Mouse (Mus musculus): ENCODE data around the gene Olfr513. TPM values are rescaled to one million over a fixed set of nuclear protein-coding genes. Genes with fewer than 3 reads are reported as not detected.

Olfr513 gene
- polyA plus RNA-seq (2017; shearing (Covaris generic)): not detected

GRCm38 (mm10) chr7:108750673-108751072 lies at the start of gene Olfr513:
Gene Olfr513, plus strand, starts transcription at chr7:108750973.

GRCm38 (mm10) chr7:108713020-108713419 lies 37.8 kb upstream of the Olfr513 start, which contains the start of gene Olfr512:
Gene Olfr512, plus strand, starts transcription at chr7:108713320.

Other genes starting within 250 kb of the Olfr513 start
- gene Olfr502, start 225.9 kb upstream of the Olfr513 start, polyA plus RNA-seq (2017; shearing (Covaris generic)): not detected
- not detected for gene Olfr503, start 206.4 kb upstream of the Olfr513 start, polyA plus RNA-seq (2017; shearing (Covaris generic))
- not detected for gene Olfr504, start 185.2 kb upstream of the Olfr513 start, polyA plus RNA-seq (2017; shearing (Covaris generic))
- gene Olfr506, start 140.2 kb upstream of the Olfr513 start, polyA plus RNA-seq (2017; shearing (Covaris generic)): not detected
- gene Olfr507, start 129.2 kb upstream of the Olfr513 start, polyA plus RNA-seq (2017; shearing (Covaris generic)): not detected
- not detected for gene Olfr508, start 121.0 kb upstream of the Olfr513 start, polyA plus RNA-seq (2017; shearing (Covaris generic))
- gene Olfr509, start 99.1 kb upstream of the Olfr513 start, polyA plus RNA-seq (2017; shearing (Covaris generic)): not detected
- gene Olfr510, start 84.6 kb upstream of the Olfr513 start, polyA plus RNA-seq (2017; shearing (Covaris generic)): not detected
- gene Olfr512, start 37.7 kb upstream of the Olfr513 start, polyA plus RNA-seq (2017; shearing (Covaris generic)): not detected
- not detected for gene Olfr514, start 75.0 kb downstream of the Olfr513 start, polyA plus RNA-seq (2017; shearing (Covaris generic))
- gene Olfr516, start 99.6 kb downstream of the Olfr513 start, polyA plus RNA-seq (2017; shearing (Covaris generic)): not detected
- not detected for gene Olfr517, start 121.4 kb downstream of the Olfr513 start, polyA plus RNA-seq (2017; shearing (Covaris generic))
- not detected for gene Olfr518, start 134.0 kb downstream of the Olfr513 start, polyA plus RNA-seq (2017; shearing (Covaris generic))
- gene Olfr519, start 143.4 kb downstream of the Olfr513 start, polyA plus RNA-seq (2017; shearing (Covaris generic)): not detected
- 0.29 TPM for gene Nlrp10, start 179.2 kb downstream of the Olfr513 start, polyA plus RNA-seq (2017; shearing (Covaris generic))
- gene Eif3f, start 183.4 kb downstream of the Olfr513 start, polyA plus RNA-seq (2017; shearing (Covaris generic)): 26.4 TPM
- 1.1 TPM for gene Tub, start 199.4 kb downstream of the Olfr513 start, polyA plus RNA-seq (2017; shearing (Covaris generic))

Data from inflammation-experienced regulatory T-cells, adult 16 weeks (primary cell).